Mouse (Mus musculus) liver, adult 2 months (tissue): ENCODE data around the gene Shld2.

Source experiments
- CTCF ChIP-seq: fragments of 200-500 bp; IDR thresholded peaks from 2 replicates; pipeline ENCODE4 v1.5.1; 2011; ENCODE audit warnings: low read depth, low read length, control low read depth
- POLR2A ChIP-seq: fragments of 200-500 bp; IDR thresholded peaks from 2 replicates; pipeline ENCODE4 v1.6.1; 2011; ENCODE audit warnings: low read length, control low read depth; ENCODE audit not compliant: insufficient read depth; ENCODE audit errors: extremely low read depth

DNA sequence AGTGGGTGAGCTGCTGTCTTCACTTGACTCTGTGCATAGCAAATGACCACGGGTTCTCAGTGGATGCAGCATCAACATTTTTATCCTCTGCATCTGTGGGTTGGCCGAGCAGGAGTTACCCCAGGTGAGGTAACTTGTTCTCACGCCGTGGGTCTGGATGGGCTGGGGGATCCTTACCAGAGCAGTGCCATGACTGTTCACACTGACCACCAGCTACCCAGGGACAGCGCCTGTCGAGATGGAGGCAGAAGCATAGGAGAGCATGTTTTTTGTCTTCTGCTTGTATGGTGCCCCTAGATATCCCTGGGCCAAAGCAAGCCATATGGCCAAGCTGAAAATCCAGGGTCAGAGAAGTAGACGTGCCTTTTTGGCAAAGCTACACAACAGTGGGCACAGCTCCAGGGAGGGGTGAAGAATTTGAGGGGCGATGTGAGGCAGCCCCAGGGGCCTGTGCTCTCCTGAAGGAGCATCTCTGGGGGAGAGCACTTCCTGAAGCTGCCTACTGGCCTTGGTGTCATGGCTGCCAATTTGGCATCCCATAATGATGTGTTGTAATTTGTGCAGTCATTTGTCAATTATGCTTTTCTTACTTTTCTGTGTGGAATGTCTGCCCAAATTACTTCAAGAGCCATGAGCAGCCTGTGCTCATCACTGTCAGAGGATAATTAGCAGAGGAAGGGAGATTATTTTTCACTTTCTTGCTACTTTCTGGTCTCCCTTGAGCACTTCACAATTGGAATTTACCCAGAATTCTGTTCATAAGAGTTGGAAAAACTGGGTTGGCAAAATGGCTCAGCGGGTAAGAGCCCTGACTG lies 77.2 kb downstream of the Shld2 start:
- no peak for TF ChIP-seq CTCF
- no peak for TF ChIP-seq POLR2A
